Mouse (Mus musculus) limb, embryonic 13.5 days (tissue): ENCODE measurements around the gene Cacna1i. TPM values are rescaled to one million over a fixed set of nuclear protein-coding genes. Genes with fewer than 3 reads are reported as not detected.

Experiments used
- ATAC-seq: fragments of 200-750 bp; cut with Nextera tagmentation; 2 replicates; pipeline ENCODE4 v1.8.0; 2017; ENCODE audit warnings: low read depth, moderate number of reproducible peaks, moderate TSS enrichment; ENCODE audit not compliant: low FRiP score
- H3K27ac ChIP-seq: fragments of 300-500 bp; sonication (generic); 2 replicates; pipeline ENCODE4 v1.5.1; 2015; ENCODE audit warnings: inconsistent platforms, mild to moderate bottlenecking, moderate library complexity
- H3K27me3 ChIP-seq: fragments of 300-500 bp; sonication (generic); 2 replicates; pipeline ENCODE4 v1.6.1; 2015; ENCODE audit warnings: mild to moderate bottlenecking, inconsistent platforms
- H3K36me3 ChIP-seq: fragments of 300-500 bp; sonication (generic); 2 replicates; pipeline ENCODE4 v1.6.1; 2015; ENCODE audit warnings: inconsistent platforms, mild to moderate bottlenecking, moderate library complexity
- H3K4me1 ChIP-seq: fragments of 300-500 bp; sonication (generic); 2 replicates; pipeline ENCODE4 v1.6.1; 2015; ENCODE audit warnings: inconsistent platforms
- H3K4me2 ChIP-seq: fragments of 300-500 bp; sonication (generic); replicated peaks from 2 replicates; pipeline ENCODE4 v1.6.1; 2015; ENCODE audit warnings: inconsistent platforms, mild to moderate bottlenecking, moderate library complexity
- H3K4me3 ChIP-seq: fragments of 300-500 bp; sonication (generic); 2 replicates; pipeline ENCODE4 v1.5.1; 2015; ENCODE audit warnings: moderate library complexity, mild to moderate bottlenecking, inconsistent platforms
- H3K9ac ChIP-seq: fragments of 300-500 bp; sonication (generic); 2 replicates; pipeline ENCODE4 v1.6.1; 2015; ENCODE audit warnings: mild to moderate bottlenecking, inconsistent platforms
- H3K9me3 ChIP-seq: fragments of 300-500 bp; sonication (generic); 2 replicates; pipeline ENCODE4 v1.6.1; 2016; ENCODE audit warnings: inconsistent platforms
- WGBS: fragments of 180-500 bp; shearing (Covaris S2); methylation state at CpG from one replicate; pipeline ENCODE4 v1.1.7; 2015; 5-methylcytosine and 5-hydroxymethylcytosine counted together
- polyA plus RNA-seq: library from polyadenylated mRNA; unstranded; fragments of >200 nt; fragmentation: Nextera tagmentation; extraction: Ambion mirVana; gene quantifications from 2 replicates; pipeline ENCODE4 v1.2.1, GENCODE M21; 2015

Cacna1i gene
- polyA plus RNA-seq, 1 experiment from 2014 or later: 0.03 TPM

DNA sequence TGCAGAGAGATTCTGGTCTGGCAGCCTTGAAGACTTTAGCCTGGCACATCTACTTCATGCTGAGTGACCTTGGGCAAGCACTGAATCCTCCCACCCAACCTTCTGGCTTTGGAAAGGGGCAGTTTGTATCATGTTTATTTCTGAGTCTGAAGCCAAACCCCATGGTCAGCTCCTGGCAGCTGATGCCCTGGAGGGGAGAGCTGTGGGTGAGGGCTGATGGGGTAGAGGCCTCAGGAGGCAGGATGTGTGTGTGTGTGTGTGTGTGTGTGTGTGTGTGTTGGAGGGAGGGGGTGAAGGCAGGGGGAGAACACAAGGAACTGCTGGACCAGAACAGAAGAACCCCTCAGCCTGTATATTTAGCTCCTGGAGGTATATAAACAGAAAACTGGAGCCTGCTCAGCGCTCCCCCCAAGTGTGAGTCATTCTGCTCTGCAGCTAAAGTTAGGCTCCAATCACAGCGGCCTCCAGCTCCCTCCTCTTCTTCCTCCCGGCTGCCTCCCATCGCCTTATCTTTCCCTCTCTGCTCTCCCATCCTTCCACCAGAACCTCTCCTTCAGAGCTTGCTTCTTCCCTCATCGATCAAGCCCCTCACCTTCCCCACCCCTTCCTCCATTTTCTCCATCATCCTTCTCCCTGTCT, 8.8 kb upstream of the Cacna1i start:
- no peak overlapping the region for H3K4me2 ChIP-seq
- H3K9ac ChIP-seq: no peak overlapping the region
- no peak overlapping the region for H3K27ac ChIP-seq
- H3K4me1 ChIP-seq: no peaks in the 10 kb centered on the region
- H3K9me3 ChIP-seq: 0 out of 2 replicates have a peak, but pooled peaks cover 5% of the 10 kb centered on the region
- ATAC-seq: no peak
- H3K27me3 ChIP-seq: peaks cover 33% of the 10 kb centered on the region
- H3K36me3 ChIP-seq: no peaks in the 10 kb centered on the region
- WGBS: 61% methylated on average over 5 of the region's 5 CpGs
- H3K4me3 ChIP-seq: no peak overlapping the region

DNA sequence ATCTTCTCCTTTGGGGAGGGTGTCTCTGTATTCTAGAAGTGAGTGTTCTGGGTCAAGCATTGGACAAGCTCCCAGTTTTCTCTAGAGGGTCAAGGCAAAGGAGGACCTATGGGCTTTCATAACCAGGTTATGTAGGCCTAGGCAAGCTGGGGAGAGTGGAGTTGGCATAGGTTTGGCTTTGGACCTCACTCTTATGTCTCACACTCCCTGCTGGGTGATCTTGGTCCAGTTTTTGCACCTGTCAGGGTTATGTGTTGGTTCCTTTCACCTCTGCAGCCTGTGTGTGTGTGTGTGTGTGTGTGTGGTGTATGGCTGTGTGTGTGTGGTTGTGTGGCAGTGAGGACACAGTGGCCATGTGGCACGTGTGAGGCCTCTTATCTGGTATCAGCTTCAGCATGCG, 8.0 kb upstream of the Cacna1i start:
- H3K9ac ChIP-seq: no peak overlapping the region
- H3K9me3 ChIP-seq: 0 out of 2 replicates have a peak, but pooled peaks cover 5% of the 10 kb centered on the region
- H3K36me3 ChIP-seq: no peaks in the 10 kb centered on the region
- 90% methylated on average over 2 of the region's 2 CpGs for WGBS
- no peak overlapping the region for H3K4me2 ChIP-seq
- H3K27ac ChIP-seq: no peak overlapping the region
- H3K4me3 ChIP-seq: no peak overlapping the region
- H3K27me3 ChIP-seq: peaks cover 37% of the 10 kb centered on the region
- ATAC-seq: no peak
- H3K4me1 ChIP-seq: no peaks in the 10 kb centered on the region

DNA sequence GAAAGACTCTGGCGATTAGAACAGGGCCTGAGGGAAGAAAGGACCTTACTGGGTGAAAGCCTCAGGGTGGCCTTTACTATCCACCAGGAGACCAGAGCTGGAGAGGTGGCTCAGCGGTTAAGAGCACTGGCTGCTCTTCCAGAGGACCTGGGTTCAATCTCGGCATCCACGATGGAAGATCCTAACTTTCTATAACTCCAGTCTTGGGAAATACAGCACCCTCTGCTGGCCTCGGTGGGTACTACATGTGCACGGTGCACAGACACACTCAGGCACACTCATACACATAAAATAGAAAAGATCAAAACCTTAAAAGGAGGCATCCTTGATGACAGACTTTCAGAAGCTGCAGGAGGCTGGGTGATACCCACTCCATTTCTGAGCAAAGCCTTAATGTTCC, 6.4 kb upstream of the Cacna1i start:
- Histone ChIP-seq H3K9me3 (0 out of 2 replicates have a peak, but pooled peaks cover 5% of the 10 kb centered on the region), H3K4me2 (no peak overlapping the region), H3K36me3 (no peaks in the 10 kb centered on the region), H3K27me3 (peaks cover 53% of the 10 kb centered on the region), H3K9ac (no peak overlapping the region), H3K4me1 (no peaks in the 10 kb centered on the region), H3K4me3 (no peak overlapping the region), H3K27ac (no peak overlapping the region)
- 21% methylated on average over 6 of the region's 6 CpGs for WGBS
- no peak for ATAC-seq

- H3K9ac ChIP-seq: peak overlapping the region; percentile 39; the same call in 1 of the 2 replicates
- H3K36me3 ChIP-seq: no peaks in the 10 kb centered on the region
- no peak overlapping the region for H3K27ac ChIP-seq
- peak overlapping the region; percentile 90 for H3K4me2 ChIP-seq
- ATAC-seq: no peak
- H3K9me3 ChIP-seq: no peaks in the 10 kb centered on the region
- H3K4me3 ChIP-seq: peak overlapping the region; percentile 50
- peaks cover 91% of the 10 kb centered on the region for H3K27me3 ChIP-seq
- H3K4me1 ChIP-seq: peaks cover 11% of the 10 kb centered on the region
- WGBS: under 1% methylated on average over 23 of the region's 23 CpGs
These were observed 998 bp downstream of the Cacna1i start for GRCm38 (mm10) chr15:80288036-80288435.

GRCm38 (mm10) chr15:80289436-80289835, 2.4 kb downstream of the Cacna1i start:
- Histone ChIP-seq H3K4me2 (no peak overlapping the region), H3K4me3 (no peak overlapping the region), H3K36me3 (no peaks in the 10 kb centered on the region), H3K9ac (no peak overlapping the region), H3K9me3 (no peaks in the 10 kb centered on the region), H3K4me1 (peaks cover 11% of the 10 kb centered on the region), H3K27me3 (peaks cover 77% of the 10 kb centered on the region), H3K27ac (no peak overlapping the region)
- WGBS: 7% methylated on average over 10 of the region's 10 CpGs
- ATAC-seq: no peak

GRCm38 (mm10) chr15:80297146-80297545, 10.1 kb downstream of the Cacna1i start:
- Histone ChIP-seq H3K27ac (no peak overlapping the region), H3K9ac (no peak overlapping the region), H3K4me3 (no peak overlapping the region), H3K36me3 (no peaks in the 10 kb centered on the region), H3K27me3 (peaks cover 3% of the 10 kb centered on the region), H3K9me3 (peaks cover 8% of the 10 kb centered on the region; the same call in 1 of the 2 replicates), H3K4me1 (no peaks in the 10 kb centered on the region), H3K4me2 (no peak overlapping the region)
- 97% methylated on average over 1 of the region's 1 CpGs for WGBS
- no peak for ATAC-seq

DNA sequence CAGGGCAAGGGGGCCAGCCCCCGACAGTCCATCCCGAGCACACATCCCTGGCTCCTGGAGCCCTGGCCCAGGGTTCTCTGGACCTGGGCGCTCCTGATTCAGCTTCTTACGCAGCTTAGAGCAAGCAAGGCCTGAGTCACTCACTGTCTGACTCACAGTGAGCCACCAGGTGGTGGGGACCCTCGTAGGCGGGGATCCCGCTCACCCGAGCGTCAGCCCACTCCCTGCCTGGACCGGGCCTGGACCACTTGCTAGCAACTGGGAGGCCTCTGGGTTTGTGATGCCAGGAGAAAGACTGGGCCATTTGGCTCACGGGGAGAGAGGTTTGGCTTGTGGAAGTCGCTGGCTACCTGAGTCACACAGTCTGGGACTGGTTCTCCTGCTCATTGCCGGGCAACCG, 16.7 kb downstream of the Cacna1i start:
- Histone ChIP-seq H3K4me1 (no peaks in the 10 kb centered on the region), H3K4me2 (no peak overlapping the region), H3K36me3 (no peaks in the 10 kb centered on the region), H3K9me3 (no peaks in the 10 kb centered on the region), H3K9ac (no peak overlapping the region), H3K27ac (no peak overlapping the region), H3K4me3 (no peak overlapping the region), H3K27me3 (no peaks in the 10 kb centered on the region)
- no peak for ATAC-seq
- 67% methylated on average over 14 of the region's 14 CpGs for WGBS

GRCm38 (mm10) chr15:80304188-80304587, 17.1 kb downstream of the Cacna1i start:
- Histone ChIP-seq H3K9ac (no peak overlapping the region), H3K27me3 (no peaks in the 10 kb centered on the region), H3K4me1 (no peaks in the 10 kb centered on the region), H3K4me3 (no peak overlapping the region), H3K4me2 (no peak overlapping the region), H3K9me3 (no peaks in the 10 kb centered on the region), H3K36me3 (no peaks in the 10 kb centered on the region), H3K27ac (no peak overlapping the region)
- 87% methylated on average over 12 of the region's 12 CpGs for whole genome bisulfite sequencing
- no peak for ATAC-seq

- Histone ChIP-seq H3K4me2 (no peak overlapping the region), H3K4me1 (no peaks in the 10 kb centered on the region), H3K4me3 (no peak overlapping the region), H3K9me3 (no peaks in the 10 kb centered on the region), H3K27me3 (no peaks in the 10 kb centered on the region), H3K36me3 (no peaks in the 10 kb centered on the region), H3K9ac (no peak overlapping the region), H3K27ac (no peak overlapping the region)
- no peak for ATAC-seq
- WGBS: 36% methylated on average over 8 of the region's 8 CpGs
These were observed 19.1 kb downstream of the Cacna1i start for GRCm38 (mm10) chr15:80306146-80306545.

GRCm38 (mm10) chr15:80314731-80315130, 27.7 kb downstream of the Cacna1i start:
- H3K27me3 ChIP-seq: no peaks in the 10 kb centered on the region
- H3K27ac ChIP-seq: no peak overlapping the region
- H3K4me2 ChIP-seq: no peak overlapping the region
- WGBS: 39% methylated on average over 7 of the region's 7 CpGs
- no peak for ATAC-seq
- H3K9me3 ChIP-seq: no peaks in the 10 kb centered on the region; the same call in 1 of the 2 replicates
- H3K4me3 ChIP-seq: no peak overlapping the region
- no peaks in the 10 kb centered on the region for H3K36me3 ChIP-seq
- H3K4me1 ChIP-seq: peaks cover 11% of the 10 kb centered on the region
- H3K9ac ChIP-seq: no peak overlapping the region

DNA sequence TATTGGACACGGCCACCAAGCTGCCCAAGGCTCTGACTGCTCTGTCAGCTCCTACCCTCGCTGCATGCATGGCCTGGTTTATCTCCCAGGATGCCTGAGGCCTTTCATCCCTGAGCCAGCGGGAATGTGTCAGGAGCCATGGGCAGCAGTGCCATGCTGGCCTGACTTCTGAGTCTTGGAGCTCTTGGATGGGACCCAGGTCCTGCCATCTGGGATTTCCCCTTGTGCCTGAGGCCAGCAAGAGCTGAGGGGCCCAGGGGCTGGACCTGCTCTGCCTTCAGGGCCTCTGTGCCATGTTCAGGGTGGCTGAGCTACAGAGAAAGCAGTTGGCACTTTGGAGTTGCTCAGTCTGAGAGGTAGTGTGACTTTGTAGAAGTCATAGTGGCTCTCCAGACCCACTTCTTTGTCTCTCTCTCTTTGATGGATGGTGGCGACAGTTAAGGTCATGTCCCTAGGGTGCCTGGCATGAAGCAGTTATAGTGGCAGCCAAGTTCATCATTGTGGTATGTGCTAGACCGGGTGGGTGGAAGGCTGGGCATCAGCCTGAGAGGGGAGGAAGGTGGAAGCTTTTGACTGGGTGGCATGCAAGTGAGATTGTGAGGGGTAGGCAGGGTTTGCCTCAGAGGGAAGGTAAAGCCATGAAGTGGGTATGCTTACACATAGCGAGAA, 30.1 kb downstream of the Cacna1i start:
- ATAC-seq: no peak
- Histone ChIP-seq H3K4me1 (peaks cover 11% of the 10 kb centered on the region), H3K27ac (no peak overlapping the region), H3K4me3 (no peak overlapping the region), H3K4me2 (no peak overlapping the region), H3K27me3 (no peaks in the 10 kb centered on the region), H3K9me3 (no peaks in the 10 kb centered on the region; the same call in 1 of the 2 replicates), H3K9ac (no peak overlapping the region), H3K36me3 (no peaks in the 10 kb centered on the region)
- WGBS: 82% methylated on average over 6 of the region's 6 CpGs

- peaks cover 11% of the 10 kb centered on the region for H3K4me1 ChIP-seq
- H3K27ac ChIP-seq: no peak overlapping the region
- no peak for ATAC-seq
- no peaks in the 10 kb centered on the region; the same call in 1 of the 2 replicates for H3K9me3 ChIP-seq
- no peak overlapping the region for H3K9ac ChIP-seq
- H3K4me2 ChIP-seq: no peak overlapping the region
- H3K4me3 ChIP-seq: no peak overlapping the region
- no peaks in the 10 kb centered on the region for H3K27me3 ChIP-seq
- 48% methylated on average over 8 of the region's 8 CpGs for WGBS
- no peaks in the 10 kb centered on the region for H3K36me3 ChIP-seq
These were observed 30.9 kb downstream of the Cacna1i start for GRCm38 (mm10) chr15:80317841-80318530.
